ENCODE assay signal across 8 mouse cellular contexts in genomic region chr10:69611839-69612340, GRCm38 (mm10).
A peak's percentile ranks its signal among the peaks of the same experiment; 100 is the strongest.
DNase-seq lines count a peak whose midpoint lies in the region; ATAC-seq and TF ChIP-seq lines count a peak whose summit lies in the region.
"Had no signal": no experiment of that assay in that cellular context is flagged by ENCODE, and none has a peak within 500 bp of the region (broad histone marks: within the 10 kb centered on the region; RNA-seq: fewer than 3 reads in every experiment).

No protein-coding gene starts in this region.

- no peak for TF ChIP-seq CTCF in gastrocnemius, adult 2 months (IDR thresholded peaks at IDR 0.05)

- ATAC-seq in intestine, embryonic 14.5 days (replicated peaks; ENCODE audit: low FRiP score, low TSS enrichment, low read depth) = 0 out of 2 replicates have a peak, but pooled peaks have one; percentile 40
- ATAC-seq in megakaryocyte-erythroid progenitor cell, adult 5-6 weeks (replicated peaks; ENCODE audit: low FRiP score, low TSS enrichment, poor library complexity, severe bottlenecking) = no peak

- H3K36me3 ChIP-seq in intestine, embryonic 14.5 days (ENCODE audit: control insufficient read depth, insufficient read depth, low read length) = no peaks in the 10 kb centered on the region

- peak; percentile 66 for DNase-seq in right cerebral cortex, adult 18-20 months
- DNase-seq in right cerebral cortex, postnatal 14 days = no peak
- DNase-seq in gastrocnemius, adult 2 months = peak; percentile 57
- DNase-seq in intestine, embryonic 14.5 days (ENCODE audit: low spot score) = no peak
- peak; percentile 48 to 70 for DNase-seq in left cerebral cortex, postnatal 14 days (ENCODE audit: low spot score in 2 of 2)
- peak; percentile 37 to 41 for DNase-seq in right cerebral cortex, postnatal 36 days (ENCODE audit: low spot score in 2 of 2)

- H3K4me3 ChIP-seq in gastrocnemius, adult 2 months = no peak overlapping the region
- no peak overlapping the region for H3K4me3 ChIP-seq in intestine, embryonic 14.5 days (ENCODE audit: low read depth, low read length)

- H3K9ac ChIP-seq in intestine, embryonic 14.5 days (ENCODE audit: low read length) = no peak overlapping the region
- H3K9ac ChIP-seq: liver, embryonic 14.5 days had no signal

- H3K27me3 ChIP-seq in intestine, embryonic 14.5 days (replicated peaks; ENCODE audit: control insufficient read depth, insufficient read depth, low read length) = no peaks in the 10 kb centered on the region

- 36% methylated on average over 5 of the region's 5 CpGs for WGBS in intestine, embryonic 14.5 days

- intact Hi-C loops in gastrocnemius, adult 2 months (cut with DNase I) = no loop called here
- intact Hi-C loops in left cerebral cortex, postnatal 14 days (cut with DNase I) = no loop called here

- no peak overlapping the region for H3K4me2 ChIP-seq in intestine, embryonic 14.5 days (ENCODE audit: low read length)

- peak overlapping the region; percentile 9; the same call in 1 of the 2 replicates for H3K27ac ChIP-seq in gastrocnemius, adult 2 months
- H3K27ac ChIP-seq in intestine, embryonic 14.5 days (ENCODE audit: low read depth) = peak overlapping the region; percentile 35; the same call in 1 of the 2 replicates
- H3K27ac ChIP-seq: liver, embryonic 14.5 days had no signal

- no peaks in the 10 kb centered on the region for H3K9me3 ChIP-seq in intestine, embryonic 14.5 days (ENCODE audit: control insufficient read depth, low read length)

- H3K4me1 ChIP-seq in intestine, embryonic 14.5 days (replicated peaks; ENCODE audit: control insufficient read depth, insufficient read depth, low read length) = peaks cover 6% of the 10 kb centered on the region; the same call in 1 of the 2 replicates

Comparison
In these comparisons a context has a peak if more than half of its experiments do, and no peak if none do; other contexts are left out.
1. DNase-seq: peak in right cerebral cortex, adult 18-20 months (single experiment), gastrocnemius, adult 2 months (single experiment), left cerebral cortex, postnatal 14 days (2 of 2) and right cerebral cortex, postnatal 36 days (2 of 2); none in right cerebral cortex, postnatal 14 days (single experiment) and intestine, embryonic 14.5 days (single experiment).